Mouse (Mus musculus): ENCODE results near the gene Atrn. TPM values are rescaled to one million over a fixed set of nuclear protein-coding genes. Genes with fewer than 3 reads are reported as not detected.

Atrn gene
- polyA plus RNA-seq, 2 experiments = 2.5 to 3.2 TPM

DNA sequence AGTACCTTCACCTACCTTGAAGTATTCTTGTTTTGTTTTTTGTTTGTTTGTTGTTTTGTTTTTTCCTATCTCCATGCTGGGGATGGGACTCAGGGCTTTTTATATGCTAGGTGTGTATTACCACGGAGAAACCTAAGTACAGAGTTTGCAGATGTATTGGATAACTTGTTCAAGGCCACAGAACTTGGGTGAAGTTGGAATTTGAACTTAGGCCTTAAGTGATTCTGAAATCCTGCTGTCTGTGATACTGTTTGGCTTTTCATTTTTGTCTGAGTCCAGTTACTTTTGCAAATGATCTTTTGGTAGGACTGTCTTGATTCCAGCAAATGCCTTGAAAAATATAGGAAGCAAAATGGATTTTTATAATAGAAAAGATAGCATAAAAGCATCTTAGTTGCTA is 5.4 kb downstream of the Atrn start:
- ATAC-seq (ENCODE audit: insufficient read depth) (no peak), DNase-seq (ENCODE audit: low read depth in 3 of 3, low spot score in 3 of 3) (no peak)
- Histone ChIP-seq H3K4me1 (replicated peaks; ENCODE audit: control insufficient read depth in 2 of 2, insufficient read depth in 2 of 2, low read length in 1 of 2) (peaks cover 6 to 14% of the 10 kb centered on the region in 2 experiments), H3K4me3 (ENCODE audit: insufficient read depth in 1 of 2, low read depth in 2 of 2, low read length in 2 of 2) (no peak overlapping the region), H3K9me3 (ENCODE audit: control insufficient read depth, low read length) (no peaks in the 10 kb centered on the region), H3K4me2 (ENCODE audit: low read depth) (no peak overlapping the region), H3K36me3 (replicated peaks; ENCODE audit: control insufficient read depth, insufficient read depth, low read depth) (no peaks in the 10 kb centered on the region), H3K27me3 (ENCODE audit: control insufficient read depth, insufficient read depth, low read length) (no peaks in the 10 kb centered on the region), H3K9ac (replicated peaks) (no peak overlapping the region), H3K27ac (no peak overlapping the region)
- no peak for TF ChIP-seq EP300 (IDR thresholded peaks at IDR 0.05; ENCODE audit: low read depth)
- no peak for TF ChIP-seq CTCF (IDR thresholded peaks at IDR 0.05; ENCODE audit: low read depth)
- 48% methylated on average over 1 of the region's 1 CpGs for WGBS (ENCODE audit: insufficient replicate concordance)

DNA sequence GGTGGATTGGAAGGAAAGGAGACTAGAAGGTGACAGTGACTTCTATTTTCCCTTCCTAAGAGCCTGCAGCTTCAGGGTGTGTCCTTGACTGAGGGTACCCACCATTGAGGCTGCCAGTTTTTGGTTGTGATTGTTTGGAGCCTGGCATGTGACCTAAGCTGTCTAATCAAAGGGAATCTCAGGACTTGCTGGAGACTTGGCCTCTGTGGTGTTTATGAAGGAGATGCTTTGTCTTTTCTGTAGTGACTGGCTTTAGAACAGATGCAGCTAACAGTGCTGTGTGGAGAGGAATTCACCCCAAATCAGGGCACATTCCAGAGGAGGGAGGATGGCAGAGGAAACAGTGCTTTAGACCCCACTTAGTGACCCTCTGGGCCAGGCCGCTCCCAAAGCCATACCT is 8.6 kb downstream of the Atrn start:
- DNase-seq (ENCODE audit: low read depth in 3 of 3, low spot score in 3 of 3) (no peak), ATAC-seq (ENCODE audit: insufficient read depth) (no peak)
- Histone ChIP-seq H3K4me1 (replicated peaks; ENCODE audit: control insufficient read depth in 2 of 2, insufficient read depth in 2 of 2, low read length in 1 of 2) (no peaks in the 10 kb centered on the region), H3K4me2 (ENCODE audit: low read depth) (no peak overlapping the region), H3K9me3 (ENCODE audit: control insufficient read depth, low read length) (no peaks in the 10 kb centered on the region), H3K27me3 (ENCODE audit: control insufficient read depth, insufficient read depth, low read length) (no peaks in the 10 kb centered on the region), H3K36me3 (replicated peaks; ENCODE audit: control insufficient read depth, insufficient read depth, low read depth) (no peaks in the 10 kb centered on the region), H3K27ac (no peak overlapping the region), H3K4me3 (ENCODE audit: insufficient read depth in 1 of 2, low read depth in 2 of 2, low read length in 2 of 2) (no peak overlapping the region), H3K9ac (replicated peaks) (no peak overlapping the region)
- WGBS (ENCODE audit: insufficient replicate concordance) = 73% methylated on average over 1 of the region's 1 CpGs
- TF ChIP-seq EP300 (IDR thresholded peaks at IDR 0.05; ENCODE audit: low read depth) = no peak
- TF ChIP-seq CTCF (IDR thresholded peaks at IDR 0.05; ENCODE audit: low read depth) = no peak

DNA sequence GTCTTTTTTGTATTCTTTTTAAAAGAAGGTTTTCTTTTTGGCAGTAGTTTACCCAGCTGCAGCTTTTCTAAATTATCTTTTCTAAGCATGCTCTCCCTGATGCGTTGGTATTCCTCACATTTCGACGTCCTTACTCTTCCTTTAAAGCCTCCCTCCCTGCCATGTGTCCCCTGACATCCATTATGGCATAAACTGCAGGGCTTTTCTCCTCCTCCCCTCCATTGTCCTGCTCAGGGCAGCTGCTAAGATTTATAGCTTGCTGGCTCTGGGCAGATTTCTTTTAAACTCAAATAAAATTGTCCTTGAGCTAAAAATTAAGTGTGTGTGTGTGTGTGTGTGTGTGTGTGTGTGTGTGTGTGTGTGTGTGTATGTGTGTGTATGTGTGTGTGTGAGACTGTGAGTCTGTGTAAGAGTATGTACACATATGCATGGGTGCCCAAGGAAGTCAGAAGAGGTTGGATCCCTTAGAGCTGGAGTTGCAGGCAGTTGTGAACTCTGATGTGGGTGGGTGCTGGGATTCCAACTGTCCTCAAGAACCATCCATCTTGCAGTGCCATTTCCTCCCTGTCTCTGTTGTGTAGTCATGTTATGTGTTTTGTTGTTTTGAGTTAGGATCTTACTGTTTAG is 10.3 kb downstream of the Atrn start:
- Histone ChIP-seq H3K27ac (no peak overlapping the region), H3K9me3 (ENCODE audit: control insufficient read depth, low read length) (no peaks in the 10 kb centered on the region), H3K4me3 (ENCODE audit: insufficient read depth in 1 of 2, low read depth in 2 of 2, low read length in 2 of 2) (no peak overlapping the region), H3K9ac (replicated peaks) (no peak overlapping the region), H3K36me3 (replicated peaks; ENCODE audit: control insufficient read depth, insufficient read depth, low read depth) (no peaks in the 10 kb centered on the region), H3K4me1 (replicated peaks; ENCODE audit: control insufficient read depth in 2 of 2, insufficient read depth in 2 of 2, low read length in 1 of 2) (no peaks in the 10 kb centered on the region), H3K27me3 (ENCODE audit: control insufficient read depth, insufficient read depth, low read length) (no peaks in the 10 kb centered on the region), H3K4me2 (ENCODE audit: low read depth) (no peak overlapping the region)
- ATAC-seq (ENCODE audit: insufficient read depth) (no peak), DNase-seq (ENCODE audit: low read depth in 3 of 3, low spot score in 3 of 3) (no peak)
- no peak for TF ChIP-seq CTCF (IDR thresholded peaks at IDR 0.05; ENCODE audit: low read depth)
- no peak for TF ChIP-seq EP300 (IDR thresholded peaks at IDR 0.05; ENCODE audit: low read depth)
- WGBS (ENCODE audit: insufficient replicate concordance) = 50% methylated on average over 3 of the region's 3 CpGs

DNA sequence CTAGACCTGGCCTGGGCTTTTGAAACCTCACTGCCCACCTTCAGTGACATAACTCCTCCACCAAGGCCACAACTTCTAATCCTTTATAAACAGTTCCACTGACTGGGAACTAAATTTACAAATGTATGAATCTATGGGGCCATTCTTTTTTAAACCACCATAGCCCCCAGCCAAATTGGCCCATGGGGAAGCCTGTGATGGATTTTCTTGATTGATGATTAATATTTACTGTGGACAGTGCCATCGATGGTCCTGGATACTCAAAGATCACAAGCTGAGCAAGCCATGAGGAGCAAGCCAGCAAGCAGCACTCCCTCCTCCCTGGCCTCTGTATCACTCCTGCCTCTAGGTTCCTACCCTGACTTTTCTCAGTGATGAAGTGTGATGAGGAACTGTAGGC is 11.4 kb downstream of the Atrn start:
- ATAC-seq (ENCODE audit: insufficient read depth) = no peak
- no peak overlapping the region for H3K4me3 ChIP-seq (ENCODE audit: insufficient read depth in 1 of 2, low read depth in 2 of 2, low read length in 2 of 2)
- no peak for DNase-seq (ENCODE audit: low read depth in 3 of 3, low spot score in 3 of 3)
- no peak for TF ChIP-seq EP300 (IDR thresholded peaks at IDR 0.05; ENCODE audit: low read depth)
- TF ChIP-seq CTCF (IDR thresholded peaks at IDR 0.05; ENCODE audit: low read depth) = no peak
- H3K36me3 ChIP-seq (replicated peaks; ENCODE audit: control insufficient read depth, insufficient read depth, low read depth) = no peaks in the 10 kb centered on the region
- no peak overlapping the region for H3K4me2 ChIP-seq (ENCODE audit: low read depth)
- H3K27me3 ChIP-seq (ENCODE audit: control insufficient read depth, insufficient read depth, low read length) = no peaks in the 10 kb centered on the region
- 75% methylated on average over 1 of the region's 1 CpGs for WGBS (ENCODE audit: insufficient replicate concordance)
- H3K27ac ChIP-seq = no peak overlapping the region
- H3K4me1 ChIP-seq (replicated peaks; ENCODE audit: control insufficient read depth in 2 of 2, insufficient read depth in 2 of 2, low read length in 1 of 2) = no peaks in the 10 kb centered on the region
- H3K9me3 ChIP-seq (ENCODE audit: control insufficient read depth, low read length) = no peaks in the 10 kb centered on the region
- H3K9ac ChIP-seq (replicated peaks) = no peak overlapping the region

DNA sequence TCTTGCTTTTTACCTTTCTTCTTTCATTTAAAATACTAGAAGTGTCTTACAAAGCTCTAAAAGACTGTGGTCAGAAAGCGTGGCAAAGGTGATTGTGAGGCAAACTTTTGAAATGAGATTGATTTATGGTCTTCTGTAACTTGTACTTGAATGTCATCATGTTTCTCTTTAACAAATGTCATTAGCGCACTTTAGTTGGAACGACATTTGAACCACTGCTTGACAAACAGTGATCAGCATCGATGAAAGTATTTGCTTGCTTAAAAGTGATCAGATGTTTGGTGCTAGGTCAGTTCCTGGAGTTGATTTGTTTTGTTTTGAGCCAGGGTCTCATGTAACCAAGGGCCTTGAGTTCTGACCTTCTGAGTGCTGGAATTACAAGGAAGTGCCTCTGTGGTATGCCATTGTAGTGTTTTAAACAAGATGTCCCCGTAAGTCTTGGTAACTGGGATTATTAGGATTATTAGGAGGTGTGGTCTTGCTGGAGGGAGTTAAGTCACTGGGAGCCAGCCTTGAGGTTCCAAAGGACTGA is 12.8 kb downstream of the Atrn start:
- Histone ChIP-seq H3K27me3 (ENCODE audit: control insufficient read depth, insufficient read depth, low read length) (no peaks in the 10 kb centered on the region), H3K4me3 (ENCODE audit: insufficient read depth in 1 of 2, low read depth in 2 of 2, low read length in 2 of 2) (no peak overlapping the region), H3K27ac (no peak overlapping the region), H3K36me3 (replicated peaks; ENCODE audit: control insufficient read depth, insufficient read depth, low read depth) (no peaks in the 10 kb centered on the region), H3K4me1 (replicated peaks; ENCODE audit: control insufficient read depth in 2 of 2, insufficient read depth in 2 of 2, low read length in 1 of 2) (no peaks in the 10 kb centered on the region), H3K9me3 (ENCODE audit: control insufficient read depth, low read length) (no peaks in the 10 kb centered on the region), H3K4me2 (ENCODE audit: low read depth) (no peak overlapping the region), H3K9ac (replicated peaks) (no peak overlapping the region)
- ATAC-seq (ENCODE audit: insufficient read depth) (no peak), DNase-seq (ENCODE audit: low read depth in 3 of 3, low spot score in 3 of 3) (no peak)
- TF ChIP-seq CTCF (IDR thresholded peaks at IDR 0.05; ENCODE audit: low read depth) (no peak), EP300 (IDR thresholded peaks at IDR 0.05; ENCODE audit: low read depth) (no peak)
- WGBS (ENCODE audit: insufficient replicate concordance) = 72% methylated on average over 5 of the region's 5 CpGs

Measured in liver, embryonic 14.5 days (tissue).